17 mouse cellular contexts compared by ENCODE assay signal in the genomic region with DNA sequence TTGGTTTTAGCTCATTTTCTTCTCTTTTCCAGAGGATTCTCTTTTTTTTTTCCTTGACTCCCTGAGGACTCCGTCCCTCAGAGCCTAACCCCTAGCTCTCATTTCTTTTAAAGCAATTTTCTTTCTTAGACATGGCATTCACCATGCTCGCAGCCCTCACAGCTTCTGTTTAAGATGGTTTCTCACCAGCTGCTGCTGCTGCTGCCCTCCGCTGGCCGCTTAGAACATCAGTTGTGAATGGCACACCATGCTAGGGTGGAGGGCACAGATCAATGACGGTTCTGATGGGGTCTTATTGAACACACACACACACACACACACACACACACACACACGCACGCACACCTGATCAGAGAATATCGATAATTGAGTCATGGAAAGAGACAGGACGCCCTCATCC.
DNase-seq lines count a peak whose midpoint lies in the region; ATAC-seq and TF ChIP-seq lines count a peak whose summit lies in the region.
"Had no signal": no experiment of that assay in that cellular context is flagged by ENCODE, and none has a peak within 500 bp of the region (broad histone marks: within the 10 kb centered on the region; RNA-seq: fewer than 3 reads in every experiment).

No protein-coding gene starts in this region.

- WGBS in heart, postnatal 0 days, result 90% methylated on average over 9 of the region's 9 CpGs
- WGBS in heart, embryonic 10.5 days, result 81% methylated on average over 9 of the region's 9 CpGs
- 86% methylated on average over 9 of the region's 9 CpGs for WGBS in lung, embryonic 14.5 days
- 90% methylated on average over 9 of the region's 9 CpGs for WGBS in intestine, embryonic 16.5 days

- H3K27ac ChIP-seq in heart, postnatal 0 days (ENCODE audit: low read depth), result no peak overlapping the region
- no peak overlapping the region for H3K27ac ChIP-seq in heart, embryonic 10.5 days
- no peak overlapping the region for H3K27ac ChIP-seq in lung, embryonic 14.5 days (ENCODE audit: low read depth)
- no peak overlapping the region for H3K27ac ChIP-seq in intestine, embryonic 16.5 days (ENCODE audit: low read length)
- H3K27ac ChIP-seq: heart, embryonic 13.5 days; hindbrain, embryonic 10.5 days; liver, embryonic 14.5 days; midbrain, embryonic 13.5 days had no signal

- no peaks in the 10 kb centered on the region for H3K36me3 ChIP-seq in heart, postnatal 0 days (replicated peaks; ENCODE audit: control insufficient read depth, insufficient read depth, low read length)
- H3K36me3 ChIP-seq in heart, embryonic 10.5 days, result no peaks in the 10 kb centered on the region
- no peaks in the 10 kb centered on the region for H3K36me3 ChIP-seq in lung, embryonic 14.5 days (ENCODE audit: insufficient read depth)
- no peaks in the 10 kb centered on the region for H3K36me3 ChIP-seq in C2C12 (ENCODE audit: control insufficient read depth, insufficient read depth)
- H3K36me3 ChIP-seq in intestine, embryonic 16.5 days (ENCODE audit: control insufficient read depth, insufficient read depth, low read length), result no peaks in the 10 kb centered on the region
- H3K36me3 ChIP-seq: heart, embryonic 13.5 days; hindbrain, embryonic 10.5 days; midbrain, embryonic 13.5 days had no signal

- H3K9ac ChIP-seq in heart, postnatal 0 days (replicated peaks; ENCODE audit: low read depth, low read length), result no peak overlapping the region
- no peak overlapping the region for H3K9ac ChIP-seq in lung, embryonic 14.5 days
- no peak overlapping the region for H3K9ac ChIP-seq in intestine, embryonic 16.5 days (ENCODE audit: low read depth, low read length)
- H3K9ac ChIP-seq: heart, embryonic 13.5 days; liver, embryonic 14.5 days; midbrain, embryonic 13.5 days had no signal

- no peaks in the 10 kb centered on the region for H3K27me3 ChIP-seq in heart, postnatal 0 days (ENCODE audit: control insufficient read depth, insufficient read depth, low read length)
- no peaks in the 10 kb centered on the region for H3K27me3 ChIP-seq in heart, embryonic 10.5 days (ENCODE audit: insufficient read depth, poor library complexity, severe bottlenecking)
- no peaks in the 10 kb centered on the region for H3K27me3 ChIP-seq in lung, embryonic 14.5 days (ENCODE audit: insufficient read depth, low read length)
- H3K27me3 ChIP-seq in C2C12 (ENCODE audit: control insufficient read depth, insufficient read depth, insufficient read length), result no peaks in the 10 kb centered on the region
- H3K27me3 ChIP-seq in intestine, embryonic 16.5 days (replicated peaks; ENCODE audit: control insufficient read depth, insufficient read depth, low read length), result no peaks in the 10 kb centered on the region
- H3K27me3 ChIP-seq: heart, embryonic 13.5 days; midbrain, embryonic 13.5 days had no signal

- no peak overlapping the region for H3K4me3 ChIP-seq in heart, postnatal 0 days (ENCODE audit: low read depth, low read length)
- no peak overlapping the region for H3K4me3 ChIP-seq in heart, embryonic 10.5 days
- no peak overlapping the region for H3K4me3 ChIP-seq in lung, embryonic 14.5 days (ENCODE audit: low read depth, low read length)
- no peak overlapping the region for H3K4me3 ChIP-seq in C2C12 (ENCODE audit: insufficient read depth, poor library complexity, severe bottlenecking)
- no peak overlapping the region for H3K4me3 ChIP-seq in intestine, embryonic 16.5 days (ENCODE audit: low read length)
- H3K4me3 ChIP-seq: heart, embryonic 13.5 days; hindbrain, embryonic 10.5 days; midbrain, embryonic 13.5 days had no signal

- H3ac ChIP-seq in C2C12 (ENCODE audit: control insufficient read depth, insufficient read length, low read depth), result no peak overlapping the region

- peak; percentile 31 for TF ChIP-seq CTCF in heart, postnatal 0 days (IDR thresholded peaks at IDR 0.05; ENCODE audit: low read depth)
- peak; percentile 31; the same call in 1 of the 2 replicates for TF ChIP-seq CTCF in lung, embryonic 14.5 days (IDR thresholded peaks at IDR 0.05; ENCODE audit: low read depth)
- peak; percentile 5 for TF ChIP-seq CTCF in C2C12 (IDR thresholded peaks at IDR 0.05; ENCODE audit: control insufficient read depth, insufficient read depth, insufficient read length)

- ATAC-seq in heart, postnatal 0 days (ENCODE audit: insufficient read depth, low read depth), result no peak
- no peak for ATAC-seq in lung, embryonic 14.5 days (ENCODE audit: insufficient read depth)
- ATAC-seq in erythroid progenitor cell, adult 5-6 weeks (replicated peaks; ENCODE audit: low FRiP score, poor library complexity, severe bottlenecking), result no peak
- no peak for ATAC-seq in intestine, embryonic 16.5 days
- ATAC-seq: forebrain, embryonic 16.5 days; midbrain, embryonic 13.5 days had no signal

- no peaks in the 10 kb centered on the region for H3K79me2 ChIP-seq in C2C12 (ENCODE audit: control insufficient read depth, insufficient read depth)

- no peak overlapping the region for H3K4me2 ChIP-seq in heart, postnatal 0 days (ENCODE audit: low read depth, low read length)
- no peak overlapping the region for H3K4me2 ChIP-seq in lung, embryonic 14.5 days
- no peak overlapping the region for H3K4me2 ChIP-seq in intestine, embryonic 16.5 days (ENCODE audit: low read depth, low read length)
- H3K4me2 ChIP-seq: heart, embryonic 13.5 days; midbrain, embryonic 13.5 days had no signal

- DNase-seq in heart, postnatal 0 days (ENCODE audit: low spot score), result no peak
- DNase-seq in heart, embryonic 10.5 days (ENCODE audit: low spot score), result no peak
- no peak for DNase-seq in lung, embryonic 14.5 days
- DNase-seq in lung, postnatal 36 days, result no peak
- peak; percentile 32 for DNase-seq in NIH3T3 (ENCODE audit: low read depth)
- DNase-seq: cerebellum, adult 8-10 months; gastrocnemius, postnatal 25 days; lung, postnatal 4 days; thymus, postnatal 14 days had no signal

- H3K4me1 ChIP-seq in heart, postnatal 0 days (ENCODE audit: control insufficient read depth, insufficient read depth), result 0 out of 2 replicates have a peak, but pooled peaks cover 9% of the 10 kb centered on the region
- H3K4me1 ChIP-seq in heart, embryonic 10.5 days, result peaks cover 3% of the 10 kb centered on the region
- H3K4me1 ChIP-seq in lung, embryonic 14.5 days (ENCODE audit: insufficient read depth), result no peaks in the 10 kb centered on the region
- no peaks in the 10 kb centered on the region for H3K4me1 ChIP-seq in intestine, embryonic 16.5 days (ENCODE audit: control insufficient read depth, insufficient read depth, low read length)
- H3K4me1 ChIP-seq: hindbrain, embryonic 10.5 days; midbrain, embryonic 13.5 days had no signal

- H3K9me3 ChIP-seq in heart, postnatal 0 days (replicated peaks; ENCODE audit: control insufficient read depth, low read length), result no peaks in the 10 kb centered on the region
- no peaks in the 10 kb centered on the region for H3K9me3 ChIP-seq in heart, embryonic 10.5 days
- H3K9me3 ChIP-seq in lung, embryonic 14.5 days (ENCODE audit: low read depth, low read length), result no peaks in the 10 kb centered on the region
- no peaks in the 10 kb centered on the region for H3K9me3 ChIP-seq in intestine, embryonic 16.5 days (ENCODE audit: control insufficient read depth, low read length)
- H3K9me3 ChIP-seq: heart, embryonic 13.5 days; hindbrain, embryonic 10.5 days; midbrain, embryonic 13.5 days had no signal

- no peak for TF ChIP-seq EP300 in heart, postnatal 0 days (IDR thresholded peaks at IDR 0.05; ENCODE audit: low read depth)

- no peaks in the 10 kb centered on the region for H3K79me3 ChIP-seq in C2C12 (ENCODE audit: low read depth)

TF ChIP-seq in C2C12, 6 proteins besides CTCF, POLR2A, EP300 and RAD21:
- TF ChIP-seq CEBPB (IDR thresholded peaks at IDR 0.05; ENCODE audit: low read depth), result no peak
- no peak for TF ChIP-seq FOSL1 (IDR thresholded peaks at IDR 0.05; ENCODE audit: insufficient read depth, low read length, poor library complexity, severe bottlenecking)
- TF ChIP-seq MYOG (IDR thresholded peaks at IDR 0.05; ENCODE audit: control insufficient read depth, extremely low read depth, insufficient read length), result no peak
- no peak for TF ChIP-seq MYOD1 (IDR thresholded peaks at IDR 0.05; ENCODE audit: control insufficient read depth, insufficient read length, low read depth)
- TF ChIP-seq MAX (IDR thresholded peaks at IDR 0.05), result no peak
- TF ChIP-seq USF1 (IDR thresholded peaks at IDR 0.05; ENCODE audit: low read depth), result no peak
TF ChIP-seq in C2C12: peak in this region for 0.
